Mouse (Mus musculus): ENCODE measurements at regions not wholly inside any gene's neighbourhood (a gene's known extent, or its start where the extent isn't known, plus 50 kb on each side); places are given as distances from the start of the nearest gene placed in this dataset.

GRCm38 (mm10) chr3:155994044-155994443 is 567.5 kb upstream of the Negr1 start:
- DNase-seq, result no peak

- DNase-seq, result no peak
Measured at GRCm38 (mm10) chr3:156017676-156018230, 543.8 kb upstream of the Negr1 start.

- DNase-seq, result no peak
Measured at GRCm38 (mm10) chr3:156028602-156029188, 532.9 kb upstream of the Negr1 start.

- no peak for DNase-seq
Measured at GRCm38 (mm10) chr3:156070257-156070656, 491.3 kb upstream of the Negr1 start.

GRCm38 (mm10) chr3:156082268-156082667 is 479.3 kb upstream of the Negr1 start:
- DNase-seq, result no peak

- no peak for DNase-seq
Measured at GRCm38 (mm10) chr3:156093689-156094088, 467.9 kb upstream of the Negr1 start.

GRCm38 (mm10) chr3:156094990-156095389 is 466.6 kb upstream of the Negr1 start:
- DNase-seq, result no peak

- no peak for DNase-seq
Measured at GRCm38 (mm10) chr3:156105788-156106187, 455.8 kb upstream of the Negr1 start.

GRCm38 (mm10) chr3:156120341-156120740 is 441.3 kb upstream of the Negr1 start:
- DNase-seq, result no peak

GRCm38 (mm10) chr3:156131598-156131997 is 430.0 kb upstream of the Negr1 start:
- DNase-seq, result no peak

- DNase-seq, result no peak
Measured at GRCm38 (mm10) chr3:156141355-156141754, 420.2 kb upstream of the Negr1 start.

- no peak for DNase-seq
Measured at GRCm38 (mm10) chr3:156149322-156149721, 412.3 kb upstream of the Negr1 start.

- no peak for DNase-seq
Measured at GRCm38 (mm10) chr3:156170076-156170475, 391.5 kb upstream of the Negr1 start.

GRCm38 (mm10) chr3:156198688-156199087 is 362.9 kb upstream of the Negr1 start:
- no peak for DNase-seq

GRCm38 (mm10) chr3:156199749-156200467 is 361.7 kb upstream of the Negr1 start:
- no peak for DNase-seq

GRCm38 (mm10) chr3:156205246-156205645 is 356.3 kb upstream of the Negr1 start:
- no peak for DNase-seq

- no peak for DNase-seq
Measured at GRCm38 (mm10) chr3:156208420-156208819, 353.2 kb upstream of the Negr1 start.

- DNase-seq, result no peak
Measured at GRCm38 (mm10) chr3:156210827-156211226, 350.8 kb upstream of the Negr1 start.

- no peak for DNase-seq
Measured at GRCm38 (mm10) chr3:156214823-156215222, 346.8 kb upstream of the Negr1 start.

GRCm38 (mm10) chr3:156232111-156232510 is 329.5 kb upstream of the Negr1 start:
- no peak for DNase-seq

GRCm38 (mm10) chr3:156235955-156236354 is 325.6 kb upstream of the Negr1 start:
- no peak for DNase-seq

- DNase-seq, result no peak
Measured at GRCm38 (mm10) chr3:156252256-156252861, 309.2 kb upstream of the Negr1 start.

GRCm38 (mm10) chr3:156253172-156253934 is 308.2 kb upstream of the Negr1 start:
- DNase-seq, result no peak
